Mouse (Mus musculus): ENCODE results near the gene Pde4b. TPM values are rescaled to one million over a fixed set of nuclear protein-coding genes. Genes with fewer than 3 reads are reported as not detected.

The Pde4b gene
- polyA plus RNA-seq, 1 experiment = 3.9 TPM

GRCm38 (mm10) chr4:102535886-102536285 is 448.5 kb downstream of the Pde4b start:
- no peak overlapping the region for H3K27ac ChIP-seq (ENCODE audit: control insufficient read depth, insufficient read depth, low read depth, low read length, poor library complexity)
- no peak overlapping the region for H3K4me3 ChIP-seq (replicated peaks; ENCODE audit: control insufficient read depth, low read depth, low read length)
- 68% methylated on average over 3 of the region's 3 CpGs for WGBS
- TF ChIP-seq CTCF (IDR thresholded peaks at IDR 0.05; ENCODE audit: control insufficient read depth, insufficient read depth, low read length) (no peak), POLR2A (IDR thresholded peaks at IDR 0.05; ENCODE audit: borderline replicate concordance, control insufficient read depth, low read depth, low read length) (no peak)
- H3K4me1 ChIP-seq (ENCODE audit: control insufficient read depth, insufficient read depth, low read length) = no peaks in the 10 kb centered on the region; the same call in 1 of the 2 replicates

- Histone ChIP-seq H3K4me3 (replicated peaks; ENCODE audit: control insufficient read depth, low read depth, low read length) (no peak overlapping the region), H3K27ac (ENCODE audit: control insufficient read depth, insufficient read depth, low read depth, low read length, poor library complexity) (no peak overlapping the region), H3K4me1 (ENCODE audit: control insufficient read depth, insufficient read depth, low read length) (no peaks in the 10 kb centered on the region; the same call in 1 of the 2 replicates)
- 70% methylated on average over 1 of the region's 1 CpGs for WGBS
- TF ChIP-seq POLR2A (IDR thresholded peaks at IDR 0.05; ENCODE audit: borderline replicate concordance, control insufficient read depth, low read depth, low read length) (no peak), CTCF (IDR thresholded peaks at IDR 0.05; ENCODE audit: control insufficient read depth, insufficient read depth, low read length) (no peak)
These were observed 450.9 kb downstream of the Pde4b start for GRCm38 (mm10) chr4:102538266-102538665.

DNA sequence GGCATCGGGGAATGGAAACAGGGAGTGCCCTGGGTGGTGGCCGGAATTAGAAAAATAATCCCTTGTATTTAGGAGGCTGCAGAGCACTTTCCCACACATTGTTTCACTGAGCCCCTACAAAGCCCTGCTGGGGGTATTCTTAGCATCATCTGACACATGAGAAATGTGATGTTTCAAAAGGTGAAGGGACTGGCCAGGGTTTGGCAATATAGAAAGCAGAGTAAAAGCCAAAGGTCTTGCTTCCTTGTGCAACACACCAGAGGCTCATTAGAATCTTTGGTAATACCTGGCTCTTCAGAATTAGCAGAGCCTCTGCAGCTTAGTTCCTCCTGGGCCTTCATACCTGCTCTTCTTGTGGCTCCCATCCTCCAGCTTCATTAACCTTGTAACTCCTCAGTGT is 451.4 kb downstream of the Pde4b start:
- TF ChIP-seq POLR2A (IDR thresholded peaks at IDR 0.05; ENCODE audit: borderline replicate concordance, control insufficient read depth, low read depth, low read length) (no peak), CTCF (IDR thresholded peaks at IDR 0.05; ENCODE audit: control insufficient read depth, insufficient read depth, low read length) (no peak)
- no peak overlapping the region for H3K27ac ChIP-seq (ENCODE audit: control insufficient read depth, insufficient read depth, low read depth, low read length, poor library complexity)

GRCm38 (mm10) chr4:102539598-102540180 is 452.3 kb downstream of the Pde4b start:
- H3K4me3 ChIP-seq (replicated peaks; ENCODE audit: control insufficient read depth, low read depth, low read length) = no peak overlapping the region
- no peaks in the 10 kb centered on the region; the same call in 1 of the 2 replicates for H3K4me1 ChIP-seq (ENCODE audit: control insufficient read depth, insufficient read depth, low read length)
- 87% methylated on average over 5 of the region's 5 CpGs for WGBS
- TF ChIP-seq CTCF (IDR thresholded peaks at IDR 0.05; ENCODE audit: control insufficient read depth, insufficient read depth, low read length) (no peak), POLR2A (IDR thresholded peaks at IDR 0.05; ENCODE audit: borderline replicate concordance, control insufficient read depth, low read depth, low read length) (no peak)
- no peak overlapping the region for H3K27ac ChIP-seq (ENCODE audit: control insufficient read depth, insufficient read depth, low read depth, low read length, poor library complexity)

More for the DNA sequence above, 451.4 kb downstream of the Pde4b start:
- whole genome bisulfite sequencing = 83% methylated on average over 2 of the region's 2 CpGs
- Histone ChIP-seq H3K4me3 (replicated peaks; ENCODE audit: control insufficient read depth, low read depth, low read length) (no peak overlapping the region), H3K4me1 (ENCODE audit: control insufficient read depth, insufficient read depth, low read length) (no peaks in the 10 kb centered on the region; the same call in 1 of the 2 replicates)

DNA sequence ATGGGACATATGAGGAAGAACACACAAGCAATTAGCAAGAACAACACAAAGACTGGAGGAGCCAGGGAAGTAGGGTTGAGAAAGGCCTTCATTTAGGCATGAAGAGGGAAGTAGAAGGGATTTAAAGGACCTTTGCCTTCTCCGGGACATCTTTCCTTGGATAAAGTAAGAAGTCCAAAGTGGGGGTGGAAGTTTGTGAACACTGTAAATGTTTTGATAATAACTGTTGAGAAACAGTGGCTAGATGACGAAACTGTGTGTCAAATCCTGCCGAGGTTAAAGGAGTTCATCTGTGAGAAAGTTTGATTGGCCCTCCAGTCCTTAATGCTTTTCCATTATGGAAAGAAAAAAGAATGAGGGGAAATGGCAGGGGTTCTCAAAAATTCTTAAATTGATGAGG is 455.6 kb downstream of the Pde4b start:
- H3K4me1 ChIP-seq (ENCODE audit: control insufficient read depth, insufficient read depth, low read length) = no peaks in the 10 kb centered on the region; the same call in 1 of the 2 replicates
- TF ChIP-seq POLR2A (IDR thresholded peaks at IDR 0.05; ENCODE audit: borderline replicate concordance, control insufficient read depth, low read depth, low read length) (no peak), CTCF (IDR thresholded peaks at IDR 0.05; ENCODE audit: control insufficient read depth, insufficient read depth, low read length) (no peak)
- WGBS = 59% methylated on average over 3 of the region's 3 CpGs
- no peak overlapping the region for H3K27ac ChIP-seq (ENCODE audit: control insufficient read depth, insufficient read depth, low read depth, low read length, poor library complexity)
- H3K4me3 ChIP-seq (replicated peaks; ENCODE audit: control insufficient read depth, low read depth, low read length) = no peak overlapping the region

- 80% methylated on average over 4 of the region's 4 CpGs for WGBS
- H3K27ac ChIP-seq (ENCODE audit: control insufficient read depth, insufficient read depth, low read depth, low read length, poor library complexity) = no peak overlapping the region
- no peaks in the 10 kb centered on the region; the same call in 1 of the 2 replicates for H3K4me1 ChIP-seq (ENCODE audit: control insufficient read depth, insufficient read depth, low read length)
- H3K4me3 ChIP-seq (replicated peaks; ENCODE audit: control insufficient read depth, low read depth, low read length) = no peak overlapping the region
- TF ChIP-seq CTCF (IDR thresholded peaks at IDR 0.05; ENCODE audit: control insufficient read depth, insufficient read depth, low read length) (no peak), POLR2A (IDR thresholded peaks at IDR 0.05; ENCODE audit: borderline replicate concordance, control insufficient read depth, low read depth, low read length) (no peak)
These were observed 457.9 kb downstream of the Pde4b start for GRCm38 (mm10) chr4:102545226-102545625.

GRCm38 (mm10) chr4:102555566-102555965 is 468.2 kb downstream of the Pde4b start:
- no peaks in the 10 kb centered on the region for H3K4me1 ChIP-seq (ENCODE audit: control insufficient read depth, insufficient read depth, low read length)
- 73% methylated on average over 7 of the region's 7 CpGs for WGBS
- no peak overlapping the region for H3K4me3 ChIP-seq (replicated peaks; ENCODE audit: control insufficient read depth, low read depth, low read length)
- no peak overlapping the region for H3K27ac ChIP-seq (ENCODE audit: control insufficient read depth, insufficient read depth, low read depth, low read length, poor library complexity)
- TF ChIP-seq POLR2A (IDR thresholded peaks at IDR 0.05; ENCODE audit: borderline replicate concordance, control insufficient read depth, low read depth, low read length) = no peak
- no peak for TF ChIP-seq CTCF (IDR thresholded peaks at IDR 0.05; ENCODE audit: control insufficient read depth, insufficient read depth, low read length)

DNA sequence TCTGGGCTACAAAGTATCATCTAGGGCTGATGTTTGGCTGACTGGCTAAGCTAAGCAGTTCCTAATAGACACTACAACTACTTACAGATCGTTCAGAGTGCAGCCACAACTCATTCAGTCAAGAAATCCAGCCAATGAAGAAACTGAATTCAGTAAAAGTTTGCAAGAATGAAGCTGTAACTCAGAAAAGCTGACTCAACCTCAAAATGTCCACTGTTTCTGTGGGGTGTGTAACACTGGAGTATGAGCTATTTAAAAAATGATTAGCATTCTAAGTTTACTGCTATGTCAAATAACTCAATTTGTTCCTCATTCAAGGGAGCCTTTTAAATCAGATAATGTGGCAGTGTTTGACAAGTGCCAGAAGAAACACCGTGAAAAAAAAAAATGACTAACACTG is 469.7 kb downstream of the Pde4b start:
- no peaks in the 10 kb centered on the region for H3K4me1 ChIP-seq (ENCODE audit: control insufficient read depth, insufficient read depth, low read length)
- WGBS = 42% methylated on average over 2 of the region's 2 CpGs
- no peak overlapping the region for H3K27ac ChIP-seq (ENCODE audit: control insufficient read depth, insufficient read depth, low read depth, low read length, poor library complexity)
- TF ChIP-seq CTCF (IDR thresholded peaks at IDR 0.05; ENCODE audit: control insufficient read depth, insufficient read depth, low read length) (no peak), POLR2A (IDR thresholded peaks at IDR 0.05; ENCODE audit: borderline replicate concordance, control insufficient read depth, low read depth, low read length) (no peak)
- no peak overlapping the region for H3K4me3 ChIP-seq (replicated peaks; ENCODE audit: control insufficient read depth, low read depth, low read length)
